Mouse (Mus musculus) heart, embryonic 13.5 days (tissue): ENCODE data around the gene Cdc123. TPM values are rescaled to one million over a fixed set of nuclear protein-coding genes. Genes with fewer than 3 reads are reported as not detected.

Source experiments
- ATAC-seq: fragments of 200-750 bp; cut with Nextera tagmentation; 2 replicates; pipeline ENCODE4 v1.8.0; 2017; ENCODE audit warnings: moderate TSS enrichment; ENCODE audit not compliant: insufficient number of reproducible peaks, low FRiP score, low TSS enrichment; ENCODE audit errors: extremely low read depth
- H3K27ac ChIP-seq: fragments of 300-500 bp; sonication (generic); replicated peaks from 2 replicates; pipeline ENCODE4 v1.5.1; 2015; ENCODE audit warnings: moderate library complexity, mild to moderate bottlenecking, inconsistent platforms
- H3K27me3 ChIP-seq: fragments of 300-500 bp; sonication (generic); replicated peaks from 2 replicates; pipeline ENCODE4 v1.6.1; 2015; ENCODE audit warnings: mild to moderate bottlenecking, inconsistent platforms
- H3K36me3 ChIP-seq: fragments of 300-500 bp; sonication (generic); 2 replicates; pipeline ENCODE4 v1.6.1; 2015; ENCODE audit warnings: mild to moderate bottlenecking, inconsistent platforms
- H3K4me1 ChIP-seq: fragments of 300-500 bp; sonication (generic); 2 replicates; pipeline ENCODE4 v1.6.1; 2015; ENCODE audit warnings: inconsistent platforms
- H3K4me2 ChIP-seq: fragments of 300-500 bp; sonication (generic); 2 replicates; pipeline ENCODE4 v1.6.1; 2015; ENCODE audit warnings: inconsistent platforms, mild to moderate bottlenecking, moderate library complexity
- H3K4me3 ChIP-seq: fragments of 300-500 bp; sonication (generic); 2 replicates; pipeline ENCODE4 v1.5.1; 2015; ENCODE audit warnings: moderate library complexity, mild to moderate bottlenecking, inconsistent platforms
- H3K9ac ChIP-seq: fragments of 300-500 bp; sonication (generic); 2 replicates; pipeline ENCODE4 v1.6.1; 2015; ENCODE audit warnings: inconsistent platforms, mild to moderate bottlenecking, moderate library complexity
- H3K9me3 ChIP-seq: fragments of 300-500 bp; sonication (generic); 2 replicates; pipeline ENCODE4 v1.6.1; 2016; ENCODE audit warnings: inconsistent platforms
- WGBS: fragments of 180-500 bp; shearing (Covaris S2); methylation state at CpG from one replicate; pipeline ENCODE4 v1.1.7; 2015; ENCODE audit warnings: mixed read lengths; 5-methylcytosine and 5-hydroxymethylcytosine counted together
- polyA plus RNA-seq: library from polyadenylated mRNA; unstranded; fragments of >200 nt; fragmentation: Nextera tagmentation; extraction: Ambion mirVana; gene quantifications from 2 replicates; pipeline ENCODE4 v1.2.1, GENCODE M21; 2015

The Cdc123 gene
- polyA plus RNA-seq, 1 experiment from 2014 or later = 184 TPM

- H3K4me3 ChIP-seq = no peak overlapping the region
- no peaks in the 10 kb centered on the region for H3K4me1 ChIP-seq
- no peak overlapping the region for H3K4me2 ChIP-seq
- H3K9me3 ChIP-seq = no peaks in the 10 kb centered on the region
- no peak for ATAC-seq
- no peaks in the 10 kb centered on the region for H3K36me3 ChIP-seq
- no peak overlapping the region for H3K9ac ChIP-seq
- no peak overlapping the region for H3K27ac ChIP-seq
- 83% methylated on average over 4 of the region's 4 CpGs for WGBS
- no peaks in the 10 kb centered on the region for H3K27me3 ChIP-seq
Measured at GRCm38 (mm10) chr2:5768946-5769345, 76.0 kb downstream of the Cdc123 start.

- H3K27me3 ChIP-seq = no peaks in the 10 kb centered on the region
- H3K27ac ChIP-seq = no peak overlapping the region
- H3K9me3 ChIP-seq = no peaks in the 10 kb centered on the region
- no peaks in the 10 kb centered on the region for H3K4me1 ChIP-seq
- no peak overlapping the region for H3K9ac ChIP-seq
- no peak for ATAC-seq
- no peaks in the 10 kb centered on the region for H3K36me3 ChIP-seq
- H3K4me3 ChIP-seq = no peak overlapping the region
- 85% methylated on average over 3 of the region's 3 CpGs for WGBS
- no peak overlapping the region for H3K4me2 ChIP-seq
Measured at GRCm38 (mm10) chr2:5762031-5762430, 82.9 kb downstream of the Cdc123 start.

GRCm38 (mm10) chr2:5760479-5761008 is 84.4 kb downstream of the Cdc123 start:
- Histone ChIP-seq H3K9ac (no peak overlapping the region), H3K4me3 (no peak overlapping the region), H3K36me3 (no peaks in the 10 kb centered on the region), H3K27ac (no peak overlapping the region), H3K9me3 (no peaks in the 10 kb centered on the region), H3K4me1 (no peaks in the 10 kb centered on the region), H3K4me2 (no peak overlapping the region), H3K27me3 (no peaks in the 10 kb centered on the region)
- WGBS = 85% methylated on average over 8 of the region's 8 CpGs
- ATAC-seq = no peak

- no peaks in the 10 kb centered on the region for H3K4me1 ChIP-seq
- no peaks in the 10 kb centered on the region for H3K36me3 ChIP-seq
- H3K4me2 ChIP-seq = no peak overlapping the region
- no peaks in the 10 kb centered on the region for H3K9me3 ChIP-seq
- WGBS = 70% methylated on average over 2 of the region's 2 CpGs
- no peak overlapping the region for H3K27ac ChIP-seq
- no peak overlapping the region for H3K9ac ChIP-seq
- H3K4me3 ChIP-seq = no peak overlapping the region
- no peaks in the 10 kb centered on the region for H3K27me3 ChIP-seq
- no peak for ATAC-seq
Measured at GRCm38 (mm10) chr2:5758569-5758968, 86.4 kb downstream of the Cdc123 start.

GRCm38 (mm10) chr2:5750872-5751271 is 94.1 kb downstream of the Cdc123 start:
- Histone ChIP-seq H3K36me3 (no peaks in the 10 kb centered on the region), H3K4me2 (no peak overlapping the region), H3K4me3 (no peak overlapping the region), H3K27me3 (no peaks in the 10 kb centered on the region), H3K9ac (no peak overlapping the region), H3K4me1 (no peaks in the 10 kb centered on the region), H3K9me3 (no peaks in the 10 kb centered on the region), H3K27ac (no peak overlapping the region)
- no peak for ATAC-seq
- 79% methylated on average over 3 of the region's 3 CpGs for WGBS

GRCm38 (mm10) chr2:5749210-5749609 is 95.8 kb downstream of the Cdc123 start:
- ATAC-seq = no peak
- Histone ChIP-seq H3K27ac (no peak overlapping the region), H3K4me2 (no peak overlapping the region), H3K9ac (no peak overlapping the region), H3K27me3 (no peaks in the 10 kb centered on the region), H3K36me3 (no peaks in the 10 kb centered on the region), H3K9me3 (no peaks in the 10 kb centered on the region), H3K4me3 (no peak overlapping the region), H3K4me1 (no peaks in the 10 kb centered on the region)
- WGBS = 74% methylated on average over 6 of the region's 6 CpGs

- Histone ChIP-seq H3K4me1 (no peaks in the 10 kb centered on the region), H3K36me3 (no peaks in the 10 kb centered on the region), H3K4me3 (no peak overlapping the region), H3K4me2 (no peak overlapping the region), H3K9me3 (no peaks in the 10 kb centered on the region), H3K9ac (no peak overlapping the region), H3K27ac (no peak overlapping the region), H3K27me3 (no peaks in the 10 kb centered on the region)
- WGBS = 60% methylated on average over 5 of the region's 5 CpGs
- no peak for ATAC-seq
Measured at GRCm38 (mm10) chr2:5747545-5748043, 97.4 kb downstream of the Cdc123 start.

GRCm38 (mm10) chr2:5746529-5746928 is 98.4 kb downstream of the Cdc123 start:
- H3K36me3 ChIP-seq = no peaks in the 10 kb centered on the region
- H3K4me2 ChIP-seq = peak overlapping the region; percentile 31; the same call in 1 of the 2 replicates
- no peak; the same call in 1 of the 2 replicates for ATAC-seq
- H3K9me3 ChIP-seq = no peaks in the 10 kb centered on the region
- H3K27me3 ChIP-seq = no peaks in the 10 kb centered on the region
- H3K9ac ChIP-seq = no peak overlapping the region
- H3K27ac ChIP-seq = no peak overlapping the region
- H3K4me1 ChIP-seq = no peaks in the 10 kb centered on the region
- WGBS = 62% methylated on average over 12 of the region's 12 CpGs
- no peak overlapping the region for H3K4me3 ChIP-seq

Other genes starting within 250 kb of the Cdc123 start
- 1.9 and 2.2 TPM in 2 replicates for gene Camk1d, start 130.6 kb downstream of the Cdc123 start, polyA plus RNA-seq
- 59.8 and 69.0 TPM in 2 replicates for gene Nudt5, start 145 bp downstream of the Cdc123 start, polyA plus RNA-seq
- 0.44 and 0.85 TPM in 2 replicates for gene Gm13199, start 17.8 kb upstream of the Cdc123 start, polyA plus RNA-seq
- gene Sec61a2, start 50.3 kb upstream of the Cdc123 start, polyA plus RNA-seq = 49.2 and 50.0 TPM in 2 replicates
- gene Dhtkd1, start 97.6 kb upstream of the Cdc123 start, polyA plus RNA-seq = 1.7 and 3.2 TPM in 2 replicates
- gene Upf2, start 106.3 kb upstream of the Cdc123 start, polyA plus RNA-seq = 5.3 and 5.6 TPM in 2 replicates